Mouse (Mus musculus) liver, adult 2 months (tissue): ENCODE data around the gene Spint1.

ENCODE experiments used
- CTCF ChIP-seq: fragments of 200-500 bp; IDR thresholded peaks from 2 replicates; pipeline ENCODE4 v1.5.1; 2011; ENCODE audit warnings: low read depth, low read length, control low read depth
- POLR2A ChIP-seq: fragments of 200-500 bp; IDR thresholded peaks from 2 replicates; pipeline ENCODE4 v1.6.1; 2011; ENCODE audit warnings: low read length, control low read depth; ENCODE audit not compliant: insufficient read depth; ENCODE audit errors: extremely low read depth

DNA sequence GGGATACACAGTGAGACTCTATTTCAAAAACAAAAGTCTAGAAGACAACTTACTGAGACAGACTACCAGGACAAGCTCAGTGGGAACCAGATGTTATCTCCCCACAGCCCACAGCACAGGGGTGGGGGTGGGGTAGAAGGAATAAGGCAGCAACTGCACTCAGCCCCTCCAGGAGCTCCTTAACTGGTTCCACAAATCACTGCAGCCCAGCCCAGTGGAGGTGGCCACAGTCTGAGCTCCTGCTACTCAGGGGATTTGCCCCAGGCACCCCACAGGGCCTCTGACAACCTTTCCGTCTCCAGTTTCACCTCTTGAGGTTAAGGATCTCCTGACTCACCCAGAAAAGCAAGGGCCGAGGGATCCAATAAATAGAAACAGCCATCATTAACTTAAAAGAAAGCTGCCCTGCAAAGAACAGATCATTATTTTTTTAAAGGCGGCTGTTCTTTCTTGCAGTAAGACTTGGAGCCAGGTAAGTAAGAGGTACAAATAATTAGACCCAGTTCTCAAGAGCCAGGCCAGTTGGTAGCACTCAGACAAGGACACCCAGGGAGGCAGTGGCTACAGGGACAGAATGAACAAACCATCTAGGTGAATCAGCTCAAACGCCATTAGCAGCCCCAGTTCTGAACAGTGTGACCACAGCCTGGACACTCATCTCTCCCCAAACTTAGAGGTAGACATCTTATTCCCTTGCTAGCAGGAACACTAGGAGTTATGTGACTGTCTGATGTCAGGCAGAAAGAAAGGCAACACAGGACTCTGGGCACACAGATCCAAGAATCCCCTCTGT, 40.6 kb upstream of the Spint1 start:
- TF ChIP-seq POLR2A (no peak), CTCF (no peak)
